Mouse (Mus musculus) T-helper 1 cell (primary cell): ENCODE data around the gene Gm3164.
"Not testable (repeated sequence)": the region's sequence is repeated elsewhere in the genome, so short reads cannot be mapped to it uniquely, and the experiment has no call there.

ENCODE experiments used
- in situ Hi-C: fragments of 300-600 bp; cut with MboI, MseI; formaldehyde crosslinking; loops from one replicate; pipeline ENCODE4 v1.15.1; 2025; ENCODE audit warnings: high pct_unique_total_duplicates

The Gm3164 gene

GRCm38 (mm10) chr14:4414965-4415835 lies at the start of gene Gm3164:
Gene Gm3164 (plus strand): TSS chr14:4415448.
- in situ Hi-C loops = loop anchor here (25.0 kb wide), 1 partner anchor 1872 kb away; the partner anchor contains the start of gene Gm3411

- in situ Hi-C loops = not testable (repeated sequence)
These were observed 46.3 kb upstream of the Gm3164 start for GRCm38 (mm10) chr14:4368991-4369390.

GRCm38 (mm10) chr14:4369691-4370090 lies 45.6 kb upstream of the Gm3164 start:
- in situ Hi-C loops = not testable (repeated sequence)

GRCm38 (mm10) chr14:4377871-4378270 lies 37.4 kb upstream of the Gm3164 start:
- in situ Hi-C loops = not testable (repeated sequence)

- in situ Hi-C loops = loop anchor here (10.0 kb wide), 1 partner anchor 429 kb away; no protein-coding TSS in a partner anchor
These were observed 29.6 kb upstream of the Gm3164 start for GRCm38 (mm10) chr14:4385606-4386005.

GRCm38 (mm10) chr14:4392841-4393530 lies 22.3 kb upstream of the Gm3164 start:
- in situ Hi-C loops = loop anchor here (10.0 kb wide), 1 partner anchor 442 kb away; the partner anchor contains the start of gene Gm3269

- in situ Hi-C loops = loop anchor here (10.0 kb wide), 1 partner anchor 438 kb away; the partner anchor contains the start of gene Gm3269
These were observed 18.0 kb upstream of the Gm3164 start, which contains the start of gene Gm3159 for GRCm38 (mm10) chr14:4397226-4397625. Gene Gm3159 (plus strand): TSS chr14:4397526.

- in situ Hi-C loops = loop anchor here (10.0 kb wide), 1 partner anchor 436 kb away; the partner anchor contains the start of gene Gm3269
These were observed 16.6 kb upstream of the Gm3164 start for GRCm38 (mm10) chr14:4398624-4399023.

- in situ Hi-C loops = loop anchor here (25.0 kb wide), 1 partner anchor 1887 kb away; the partner anchor contains the start of gene Gm3411
These were observed 15.0 kb upstream of the Gm3164 start for GRCm38 (mm10) chr14:4400115-4400789.

GRCm38 (mm10) chr14:4401245-4401644 lies 14.0 kb upstream of the Gm3164 start:
- in situ Hi-C loops = loop anchor here (25.0 kb wide), 1 partner anchor 1886 kb away; the partner anchor contains the start of gene Gm3411

GRCm38 (mm10) chr14:4403840-4404239 lies 11.4 kb upstream of the Gm3164 start:
- in situ Hi-C loops = loop anchor here (25.0 kb wide), 1 partner anchor 1883 kb away; the partner anchor contains the start of gene Gm3411

- in situ Hi-C loops = loop anchor here (25.0 kb wide), 1 partner anchor 1877 kb away; the partner anchor contains the start of gene Gm3411
These were observed 5.3 kb upstream of the Gm3164 start for GRCm38 (mm10) chr14:4409939-4410338.

- in situ Hi-C loops = not testable (repeated sequence)
These were observed 15.4 kb downstream of the Gm3164 start, which contains the start of gene Gm3173 for GRCm38 (mm10) chr14:4430692-4431091. Gene Gm3173 (plus strand): TSS chr14:4430992.

- in situ Hi-C loops = loop anchor here (25.0 kb wide), 1 partner anchor 231 kb away; the partner anchor contains the start of gene Gm7876
These were observed 66.2 kb downstream of the Gm3164 start, which contains the start of gene Gm3182 for GRCm38 (mm10) chr14:4481445-4481844. Gene Gm3182 (plus strand): TSS chr14:4481745.
